Mouse (Mus musculus) neural tube, embryonic 13.5 days (tissue): Measurements from ENCODE around the gene Asgr1. TPM values are rescaled to one million over a fixed set of nuclear protein-coding genes. Genes with fewer than 3 reads are reported as not detected.
"Not testable (repeated sequence)": the region's sequence is repeated elsewhere in the genome, so short reads cannot be mapped to it uniquely, and the experiment has no call there.

Experiments
- ATAC-seq: fragments of 200-750 bp; cut with Nextera tagmentation; 2 replicates; pipeline ENCODE4 v1.8.0; 2017; ENCODE audit warnings: low read depth, mild to moderate bottlenecking, moderate TSS enrichment, moderate library complexity
- H3K27ac ChIP-seq: fragments of 300-500 bp; sonication (generic); replicated peaks from 2 replicates; pipeline ENCODE4 v1.5.1; 2015; ENCODE audit warnings: moderate library complexity, mild to moderate bottlenecking, inconsistent platforms
- H3K27me3 ChIP-seq: fragments of 300-500 bp; sonication (generic); 2 replicates; pipeline ENCODE4 v1.6.1; 2015; ENCODE audit warnings: mild to moderate bottlenecking, inconsistent platforms
- H3K36me3 ChIP-seq: fragments of 300-500 bp; sonication (generic); 2 replicates; pipeline ENCODE4 v1.6.1; 2015; ENCODE audit warnings: mild to moderate bottlenecking, inconsistent platforms
- H3K4me1 ChIP-seq: fragments of 300-500 bp; sonication (generic); replicated peaks from 2 replicates; pipeline ENCODE4 v1.6.1; 2015; ENCODE audit warnings: inconsistent platforms
- H3K4me2 ChIP-seq: fragments of 300-500 bp; sonication (generic); 2 replicates; pipeline ENCODE4 v1.6.1; 2015; ENCODE audit warnings: inconsistent platforms, mild to moderate bottlenecking, moderate library complexity
- H3K4me3 ChIP-seq: fragments of 300-500 bp; sonication (generic); 2 replicates; pipeline ENCODE4 v1.5.1; 2015; ENCODE audit warnings: mild to moderate bottlenecking, inconsistent platforms
- H3K9ac ChIP-seq: fragments of 300-500 bp; sonication (generic); 2 replicates; pipeline ENCODE4 v1.6.1; 2015; ENCODE audit warnings: moderate library complexity, mild to moderate bottlenecking, inconsistent platforms
- H3K9me3 ChIP-seq: fragments of 300-500 bp; sonication (generic); 2 replicates; pipeline ENCODE4 v1.6.1; 2016; ENCODE audit warnings: inconsistent platforms
- WGBS: fragments of 180-500 bp; shearing (Covaris S2); methylation state at CpG from one replicate; pipeline ENCODE4 v1.1.7; 2015; 5-methylcytosine and 5-hydroxymethylcytosine counted together
- polyA plus RNA-seq: library from polyadenylated mRNA; unstranded; fragments of >200 nt; fragmentation: Nextera tagmentation; extraction: Ambion mirVana; gene quantifications from 2 replicates; pipeline ENCODE4 v1.2.1, GENCODE M21; 2015

Asgr1 gene
- polyA plus RNA-seq, 1 experiment from 2014 or later = 2.6 TPM

GRCm38 (mm10) chr11:70049366-70049765 lies 4.5 kb upstream of the Asgr1 start:
- Histone ChIP-seq H3K27ac (no peak overlapping the region), H3K9ac (no peak overlapping the region), H3K36me3 (peaks cover 15% of the 10 kb centered on the region), H3K4me1 (no peaks in the 10 kb centered on the region), H3K4me2 (no peak overlapping the region), H3K27me3 (0 out of 2 replicates have a peak, but pooled peaks cover 3% of the 10 kb centered on the region), H3K9me3 (no peaks in the 10 kb centered on the region), H3K4me3 (no peak overlapping the region)
- no peak for ATAC-seq
- 71% methylated on average over 6 of the region's 6 CpGs for WGBS

DNA sequence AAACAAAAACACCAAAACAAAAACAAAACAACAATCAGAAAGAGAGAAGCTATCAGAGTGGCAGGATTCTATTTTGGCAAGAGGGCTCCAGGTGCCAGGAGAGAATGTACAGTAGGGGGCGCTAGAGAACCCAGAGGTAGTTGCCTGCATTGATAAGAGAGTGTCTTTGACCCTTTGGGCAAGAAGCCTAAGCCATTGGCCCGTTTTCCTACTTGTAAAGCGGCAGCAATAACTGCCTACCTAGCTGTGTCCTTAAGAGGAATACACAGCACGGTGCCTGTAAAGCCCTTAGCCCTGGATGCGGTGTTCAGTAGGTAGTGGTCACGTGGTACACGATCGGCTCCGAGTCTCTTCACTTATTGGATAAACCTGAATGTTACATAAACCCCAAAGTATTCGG lies 4.1 kb upstream of the Asgr1 start:
- no peak overlapping the region for H3K4me3 ChIP-seq
- no peaks in the 10 kb centered on the region for H3K4me1 ChIP-seq
- no peak overlapping the region for H3K27ac ChIP-seq
- peaks cover 11% of the 10 kb centered on the region for H3K36me3 ChIP-seq
- ATAC-seq = no peak
- WGBS = 56% methylated on average over 10 of the region's 10 CpGs
- 0 out of 2 replicates have a peak, but pooled peaks cover 8% of the 10 kb centered on the region for H3K27me3 ChIP-seq
- no peaks in the 10 kb centered on the region for H3K9me3 ChIP-seq
- no peak overlapping the region for H3K4me2 ChIP-seq
- H3K9ac ChIP-seq = no peak overlapping the region

- no peak for ATAC-seq
- 74% methylated on average over 7 of the region's 7 CpGs for WGBS
- no peaks in the 10 kb centered on the region for H3K9me3 ChIP-seq
Observed at GRCm38 (mm10) chr11:70053156-70053555, 729 bp upstream of the Asgr1 start.

GRCm38 (mm10) chr11:70055618-70056214 lies 1.8 kb downstream of the Asgr1 start:
- Histone ChIP-seq H3K4me1 (peaks cover 3% of the 10 kb centered on the region; the same call in 1 of the 2 replicates), H3K9me3 (no peaks in the 10 kb centered on the region), H3K4me3 (no peak overlapping the region), H3K27me3 (0 out of 2 replicates have a peak, but pooled peaks cover 8% of the 10 kb centered on the region), H3K9ac (0 out of 2 replicates have a peak overlapping the region, but pooled peaks have one; percentile 43), H3K27ac (no peak overlapping the region), H3K4me2 (peak overlapping the region; percentile 30), H3K36me3 (no peaks in the 10 kb centered on the region)
- 25% methylated on average over 18 of the region's 18 CpGs for WGBS
- peak; percentile 63 for ATAC-seq

More at GRCm38 (mm10) chr11:70053156-70053555, 729 bp upstream of the Asgr1 start:
- no peak overlapping the region for H3K27ac ChIP-seq
- H3K27me3 ChIP-seq = 0 out of 2 replicates have a peak, but pooled peaks cover 8% of the 10 kb centered on the region
- H3K36me3 ChIP-seq = no peaks in the 10 kb centered on the region
- H3K4me3 ChIP-seq = no peak overlapping the region
- H3K4me1 ChIP-seq = peaks cover 3% of the 10 kb centered on the region; the same call in 1 of the 2 replicates
- H3K9ac ChIP-seq = no peak overlapping the region
- no peak overlapping the region for H3K4me2 ChIP-seq

DNA sequence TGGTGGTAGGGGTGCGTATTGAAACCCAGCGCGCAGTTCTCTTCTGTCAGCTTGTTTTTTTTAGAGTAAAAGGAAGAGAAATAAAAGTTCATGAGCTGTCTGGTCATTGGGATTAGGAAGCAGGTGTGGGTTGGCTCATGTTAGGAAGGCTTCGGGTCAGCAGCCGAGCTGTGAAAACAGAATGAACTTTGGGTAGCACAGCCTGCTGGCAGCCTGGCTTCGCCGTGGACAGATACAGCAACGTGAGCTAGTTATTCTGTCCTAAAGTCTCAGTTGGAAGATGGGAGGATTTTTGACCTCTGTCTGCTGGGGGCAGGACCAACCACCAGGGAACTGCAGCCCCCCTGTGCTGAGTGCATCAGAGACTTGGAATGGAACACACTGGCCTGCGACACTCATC lies 3.9 kb downstream of the Asgr1 start:
- H3K9me3 ChIP-seq = no peaks in the 10 kb centered on the region
- H3K9ac ChIP-seq = no peak overlapping the region
- H3K27me3 ChIP-seq = 0 out of 2 replicates have a peak, but pooled peaks cover 8% of the 10 kb centered on the region
- H3K27ac ChIP-seq = no peak overlapping the region
- no peaks in the 10 kb centered on the region for H3K36me3 ChIP-seq
- 79% methylated on average over 9 of the region's 9 CpGs for WGBS
- H3K4me1 ChIP-seq = peaks cover 3% of the 10 kb centered on the region; the same call in 1 of the 2 replicates
- H3K4me2 ChIP-seq = no peak overlapping the region
- no peak for ATAC-seq
- H3K4me3 ChIP-seq = no peak overlapping the region

GRCm38 (mm10) chr11:70059930-70060329 lies 6.0 kb downstream of the Asgr1 start:
- H3K27me3 ChIP-seq = no peaks in the 10 kb centered on the region
- H3K27ac ChIP-seq = no peak overlapping the region
- H3K4me2 ChIP-seq = no peak overlapping the region
- peaks cover 3% of the 10 kb centered on the region; the same call in 1 of the 2 replicates for H3K4me1 ChIP-seq
- H3K4me3 ChIP-seq = no peak overlapping the region
- 74% methylated on average over 6 of the region's 6 CpGs for WGBS
- no peak for ATAC-seq
- H3K9me3 ChIP-seq = peaks cover 4% of the 10 kb centered on the region; the same call in 1 of the 2 replicates
- H3K36me3 ChIP-seq = no peaks in the 10 kb centered on the region
- no peak overlapping the region for H3K9ac ChIP-seq

GRCm38 (mm10) chr11:70063053-70063452 lies 9.2 kb downstream of the Asgr1 start:
- ATAC-seq = no peak
- 66% methylated on average over 3 of the region's 3 CpGs for WGBS
- Histone ChIP-seq H3K9me3 (peaks cover 4% of the 10 kb centered on the region; the same call in 1 of the 2 replicates), H3K36me3 (no peaks in the 10 kb centered on the region), H3K27ac (no peak overlapping the region), H3K4me2 (no peak overlapping the region), H3K4me3 (no peak overlapping the region), H3K27me3 (no peaks in the 10 kb centered on the region), H3K9ac (no peak overlapping the region), H3K4me1 (peaks cover 3% of the 10 kb centered on the region; the same call in 1 of the 2 replicates)

DNA sequence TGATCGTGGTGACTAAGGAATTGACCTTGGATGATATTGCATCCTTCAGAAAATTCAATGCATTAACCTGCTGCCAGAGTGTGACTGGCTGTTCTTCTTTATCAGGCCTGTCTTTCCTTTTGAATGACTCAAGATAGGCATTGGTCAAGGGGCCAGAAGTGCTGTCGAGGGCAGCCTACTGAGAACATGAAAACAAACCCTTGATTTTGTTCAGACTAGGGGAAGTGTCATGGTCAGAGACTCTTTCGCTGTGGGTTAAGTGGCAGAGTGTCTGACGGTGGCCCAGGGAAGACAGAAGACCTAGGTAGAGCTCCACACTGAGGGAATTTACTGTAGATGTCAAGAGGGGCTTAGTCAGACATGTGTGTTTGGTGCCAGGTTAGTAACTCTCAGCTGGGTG lies 12.8 kb downstream of the Asgr1 start:
- no peaks in the 10 kb centered on the region for H3K27me3 ChIP-seq
- no peak for ATAC-seq
- H3K36me3 ChIP-seq = no peaks in the 10 kb centered on the region
- H3K4me3 ChIP-seq = no peak overlapping the region
- H3K27ac ChIP-seq = no peak overlapping the region
- H3K9me3 ChIP-seq = peaks cover 4% of the 10 kb centered on the region; the same call in 1 of the 2 replicates
- H3K4me2 ChIP-seq = no peak overlapping the region
- H3K4me1 ChIP-seq = peaks cover 16% of the 10 kb centered on the region; the same call in 1 of the 2 replicates
- WGBS = 80% methylated on average over 4 of the region's 4 CpGs
- H3K9ac ChIP-seq = no peak overlapping the region

DNA sequence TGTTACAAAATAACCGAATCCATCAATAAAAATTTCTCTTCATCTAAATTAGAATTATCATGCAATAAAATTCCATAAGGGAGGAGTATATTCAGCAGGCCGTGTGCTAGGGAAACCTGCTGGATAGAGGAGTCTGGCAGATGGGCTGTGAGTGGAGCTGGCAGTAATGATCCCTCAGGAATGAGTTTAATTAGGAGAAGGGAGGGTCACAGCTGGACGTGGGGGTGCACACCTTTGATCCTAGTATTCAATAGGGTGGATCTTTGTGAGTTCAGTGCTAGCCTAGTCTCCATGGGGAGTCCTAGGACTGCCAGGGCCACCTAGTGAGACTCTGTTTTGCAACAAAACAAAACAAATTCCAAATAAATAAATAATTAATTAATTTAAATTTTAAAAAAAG lies 14.4 kb downstream of the Asgr1 start:
- Histone ChIP-seq H3K27me3 (no peaks in the 10 kb centered on the region), H3K4me3 (no peak overlapping the region), H3K9ac (no peak overlapping the region), H3K36me3 (no peaks in the 10 kb centered on the region), H3K4me1 (peaks cover 16% of the 10 kb centered on the region; the same call in 1 of the 2 replicates), H3K4me2 (no peak overlapping the region), H3K27ac (peak overlapping the region; percentile 49; the same call in 1 of the 2 replicates), H3K9me3 (peaks cover under 1% of the 10 kb centered on the region; the same call in 1 of the 2 replicates)
- 25% methylated on average over 3 of the region's 3 CpGs for WGBS
- ATAC-seq = peak; percentile 56

DNA sequence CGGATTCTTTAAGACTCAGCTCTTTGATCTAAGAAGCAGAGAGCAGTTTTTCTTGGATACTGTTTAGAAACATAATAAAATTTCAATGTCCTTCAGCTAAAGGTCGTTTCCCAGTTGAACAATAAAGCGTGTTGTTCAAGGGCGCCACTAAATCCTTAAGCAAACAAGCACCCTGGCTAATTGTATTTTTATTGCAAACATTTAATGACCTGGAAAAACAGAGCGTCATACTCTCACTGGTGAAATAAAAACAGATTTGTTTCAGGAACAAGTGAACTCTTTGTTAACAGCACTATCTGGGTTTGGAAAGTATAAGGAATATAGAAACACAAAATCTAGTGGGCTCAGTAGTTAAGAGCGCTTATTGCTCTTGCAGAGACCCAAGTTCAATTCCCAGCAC lies 16.2 kb downstream of the Asgr1 start:
- peaks cover 16% of the 10 kb centered on the region; the same call in 1 of the 2 replicates for H3K4me1 ChIP-seq
- no peaks in the 10 kb centered on the region for H3K36me3 ChIP-seq
- WGBS = 44% methylated on average over 6 of the region's 6 CpGs
- H3K27ac ChIP-seq = peak overlapping the region; percentile 57; the same call in 1 of the 2 replicates
- no peaks in the 10 kb centered on the region for H3K27me3 ChIP-seq
- H3K4me3 ChIP-seq = no peak overlapping the region
- no peak overlapping the region for H3K4me2 ChIP-seq
- no peaks in the 10 kb centered on the region for H3K9me3 ChIP-seq
- H3K9ac ChIP-seq = no peak overlapping the region
- ATAC-seq = no peak

DNA sequence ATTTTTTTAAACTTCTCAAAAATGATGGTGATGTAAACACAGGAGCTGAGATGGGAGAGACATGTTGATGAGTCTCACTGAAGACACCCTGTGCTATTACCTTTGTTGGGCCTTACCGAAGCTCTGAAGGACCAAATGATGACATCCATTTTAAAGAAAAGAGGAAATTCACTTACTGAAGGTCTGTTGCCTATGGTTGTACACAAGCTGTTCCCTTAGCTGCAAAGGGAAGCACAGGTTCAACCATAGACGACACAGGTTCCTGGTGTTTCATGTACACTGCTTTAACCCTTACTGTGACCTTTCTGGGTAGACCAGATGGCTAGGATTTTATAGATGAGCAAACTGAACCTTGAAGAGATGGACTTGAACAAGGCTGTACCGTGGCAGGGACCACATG lies 16.7 kb downstream of the Asgr1 start:
- H3K4me2 ChIP-seq, H3K27me3 ChIP-seq, H3K9ac ChIP-seq, ATAC-seq, H3K36me3 ChIP-seq, H3K4me3 ChIP-seq, H3K27ac ChIP-seq, H3K9me3 ChIP-seq: not testable (repeated sequence)
- peaks cover 16% of the 10 kb centered on the region; the same call in 1 of the 2 replicates for H3K4me1 ChIP-seq
- 80% methylated on average over 3 of the region's 3 CpGs for WGBS

DNA sequence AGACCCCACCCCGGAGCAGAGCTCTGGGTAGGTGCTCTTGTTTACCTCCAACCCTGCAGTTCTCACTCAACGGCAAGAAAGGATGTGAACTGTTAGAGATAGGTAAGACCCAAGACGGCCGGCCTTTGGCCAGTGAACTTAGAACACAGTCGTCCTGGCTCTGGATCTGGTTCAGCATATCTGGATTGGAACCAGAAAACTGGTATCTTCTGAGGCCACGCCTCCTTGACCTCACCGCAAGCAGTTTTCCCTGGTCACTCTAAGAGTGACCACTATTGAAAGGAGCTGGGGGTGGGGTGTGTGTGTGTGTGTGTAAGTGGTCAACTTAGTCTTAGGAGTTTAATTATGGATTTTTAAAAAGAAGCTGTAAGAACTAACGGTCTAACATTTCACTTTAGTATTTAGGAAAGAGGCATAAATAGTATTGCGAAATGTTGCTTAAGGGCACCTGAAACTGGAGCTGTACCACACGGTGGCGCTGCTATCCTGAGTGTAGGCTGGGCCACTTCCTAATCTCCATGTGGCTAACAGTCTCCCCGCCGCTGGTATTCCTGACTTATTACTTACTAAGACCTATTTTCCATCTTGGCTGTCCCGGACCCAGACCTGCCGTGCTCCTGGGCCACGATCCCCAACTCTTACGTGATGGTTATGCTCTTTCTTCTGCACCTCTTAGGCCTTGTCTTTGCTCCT lies 20.6 kb downstream of the Asgr1 start:
- no peaks in the 10 kb centered on the region for H3K27me3 ChIP-seq
- no peak overlapping the region for H3K9ac ChIP-seq
- no peak overlapping the region for H3K27ac ChIP-seq
- no peaks in the 10 kb centered on the region for H3K9me3 ChIP-seq
- WGBS = 36% methylated on average over 17 of the region's 17 CpGs
- peaks cover 9% of the 10 kb centered on the region; the same call in 1 of the 2 replicates for H3K4me1 ChIP-seq
- no peak overlapping the region for H3K4me3 ChIP-seq
- ATAC-seq = no peak
- no peaks in the 10 kb centered on the region for H3K36me3 ChIP-seq
- H3K4me2 ChIP-seq = peak overlapping the region; percentile 17; the same call in 1 of the 2 replicates
